Mouse (Mus musculus) left cerebral cortex, adult 18-20 months (tissue): ENCODE results near the gene Ldlrad3. TPM values are rescaled to one million over a fixed set of nuclear protein-coding genes. Genes with fewer than 3 reads are reported as not detected.

Experiments used
- DNase-seq, 2 experiments: peaks; one replicate each; pipeline ENCODE4 v3.0.0; 2021 to 2022; ENCODE audit warnings: low spot score in 2 of 2, mixed read lengths in 1 of 2
- total RNA-seq, 2 experiments: library from RNA; stranded (reverse); gene quantifications; 2 replicates each; pipeline ENCODE4 v1.2.3; 2021

Ldlrad3 gene
- total RNA-seq, 2 experiments from 2014 or later: 7.8 to 8.8 TPM

DNA sequence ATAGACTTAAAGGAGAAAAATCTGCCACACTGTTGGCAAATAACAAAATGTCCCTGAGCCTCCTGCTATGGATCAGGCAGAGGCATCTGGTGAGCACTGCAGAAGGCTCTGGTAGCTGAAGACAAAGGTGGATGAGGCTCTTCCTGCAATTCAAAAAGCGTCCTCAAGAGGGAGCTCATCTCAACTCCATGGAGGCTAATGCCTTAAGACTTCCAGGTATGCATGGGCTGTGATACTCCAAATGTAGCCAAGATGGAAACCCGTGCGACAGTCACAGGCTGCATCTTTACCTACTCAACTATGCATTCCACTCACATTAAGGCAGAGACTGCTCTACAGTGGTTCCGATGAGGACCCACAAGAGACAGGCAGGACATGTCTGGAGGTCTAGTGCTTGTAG, 108.6 kb downstream of the Ldlrad3 start:
- peak; percentile 79 to 88 for DNase-seq

GRCm38 (mm10) chr2:102076237-102076636, 109.9 kb downstream of the Ldlrad3 start:
- no peak for DNase-seq

DNA sequence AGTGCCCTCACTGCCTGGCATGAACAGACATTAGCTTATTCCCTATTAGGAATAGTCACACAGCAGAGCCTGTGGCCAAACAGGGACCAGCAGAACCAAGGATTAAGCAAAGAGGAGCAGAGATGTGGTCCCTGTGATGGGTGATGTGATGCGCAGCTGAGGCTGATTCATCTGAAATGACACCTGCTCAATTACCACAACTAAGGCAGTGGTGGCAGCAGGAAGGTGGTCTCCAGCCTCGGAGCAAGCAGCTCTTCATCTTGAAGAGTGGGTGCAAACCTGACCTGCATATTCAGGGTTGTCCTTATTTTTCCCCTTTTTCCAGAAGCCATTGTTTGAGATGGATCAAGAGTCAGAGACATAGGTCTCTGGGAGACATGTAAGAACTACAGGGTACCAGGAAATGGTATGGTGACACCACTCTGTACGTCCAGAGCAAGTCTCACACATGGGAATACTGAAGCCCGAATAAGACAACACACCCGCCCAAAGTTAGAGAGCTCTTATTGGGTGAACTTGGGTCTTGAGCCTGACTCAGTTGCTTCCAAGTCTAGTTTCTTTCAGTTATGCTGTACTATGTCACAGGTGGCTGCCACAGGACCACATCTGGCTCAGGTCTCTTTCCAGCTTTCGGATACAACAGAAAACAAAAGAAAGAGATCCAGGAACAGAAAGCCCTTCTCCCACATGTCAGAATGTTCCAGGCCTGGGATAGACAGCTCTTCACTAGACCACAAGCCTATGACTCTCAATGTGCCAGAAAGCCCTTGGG, 112.7 kb downstream of the Ldlrad3 start:
- no peak for DNase-seq

- DNase-seq: no peak
These were observed 113.3 kb downstream of the Ldlrad3 start for GRCm38 (mm10) chr2:102072859-102073258.

GRCm38 (mm10) chr2:102071022-102071717, 115.0 kb downstream of the Ldlrad3 start:
- peak; percentile 45 to 57 for DNase-seq

- DNase-seq: no peak
These were observed 121.3 kb downstream of the Ldlrad3 start for GRCm38 (mm10) chr2:102064826-102065441.

- no peak for DNase-seq
These were observed 122.2 kb downstream of the Ldlrad3 start for GRCm38 (mm10) chr2:102063906-102064505.

DNA sequence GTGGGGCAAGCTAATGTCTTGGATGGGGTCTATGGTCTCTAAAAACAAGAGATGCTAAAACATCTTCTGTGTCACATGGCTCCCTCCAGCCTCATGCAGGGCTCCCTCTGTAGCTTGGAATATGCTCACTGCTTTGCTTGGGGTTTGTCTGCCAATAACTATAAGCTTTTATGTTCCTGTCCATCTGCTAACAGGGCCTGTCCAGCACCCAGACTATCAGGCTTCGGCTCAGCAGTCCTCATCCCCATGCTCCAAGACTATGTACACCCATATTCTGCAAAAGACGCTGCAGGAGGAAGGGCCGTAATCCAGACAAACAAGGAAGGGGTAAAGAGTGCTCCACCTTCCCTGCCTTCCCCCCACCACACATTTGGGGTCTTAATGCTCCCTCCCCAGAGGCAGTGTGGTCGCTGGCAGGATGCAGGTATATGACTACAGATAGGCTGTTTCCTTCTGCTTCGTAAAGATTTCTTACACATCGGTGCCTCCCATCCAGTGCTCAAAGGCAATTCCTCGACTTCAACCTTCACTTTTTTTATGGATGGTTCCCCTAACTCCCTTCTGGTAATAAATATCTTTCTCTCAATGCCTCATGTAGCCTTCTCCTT, 123.2 kb downstream of the Ldlrad3 start:
- no peak for DNase-seq

GRCm38 (mm10) chr2:102061921-102062320, 124.3 kb downstream of the Ldlrad3 start:
- DNase-seq: no peak

GRCm38 (mm10) chr2:102057746-102058145, 128.4 kb downstream of the Ldlrad3 start:
- no peak for DNase-seq

- DNase-seq: peak in 1 of 2 experiments; percentile 44
These were observed 129.0 kb downstream of the Ldlrad3 start for GRCm38 (mm10) chr2:102057029-102057685.

DNA sequence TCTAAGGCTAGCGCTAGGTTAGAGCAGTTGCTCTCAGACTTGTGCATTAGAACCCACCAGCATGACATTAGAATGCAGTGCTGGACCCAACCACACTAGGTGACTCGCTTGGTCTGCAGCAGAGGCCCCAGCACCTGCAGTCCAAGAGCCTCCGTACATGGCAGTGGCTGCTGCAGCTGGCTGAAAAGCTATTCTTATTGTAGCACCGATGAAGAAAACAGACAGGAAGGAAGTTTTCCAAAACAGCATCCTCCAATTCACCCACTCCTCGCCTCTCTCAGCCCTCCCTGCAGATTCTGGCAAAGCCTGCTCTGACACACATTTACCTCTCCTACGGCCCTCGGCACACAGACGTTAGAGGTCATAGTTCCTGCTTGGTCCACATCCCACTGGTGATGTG, 130.0 kb downstream of the Ldlrad3 start:
- DNase-seq: no peak

- DNase-seq: peak; percentile 66 to 75
These were observed 133.1 kb downstream of the Ldlrad3 start for GRCm38 (mm10) chr2:102052951-102053660.

- DNase-seq: peak; percentile 49 to 60
These were observed 133.8 kb downstream of the Ldlrad3 start for GRCm38 (mm10) chr2:102052353-102052752.

DNA sequence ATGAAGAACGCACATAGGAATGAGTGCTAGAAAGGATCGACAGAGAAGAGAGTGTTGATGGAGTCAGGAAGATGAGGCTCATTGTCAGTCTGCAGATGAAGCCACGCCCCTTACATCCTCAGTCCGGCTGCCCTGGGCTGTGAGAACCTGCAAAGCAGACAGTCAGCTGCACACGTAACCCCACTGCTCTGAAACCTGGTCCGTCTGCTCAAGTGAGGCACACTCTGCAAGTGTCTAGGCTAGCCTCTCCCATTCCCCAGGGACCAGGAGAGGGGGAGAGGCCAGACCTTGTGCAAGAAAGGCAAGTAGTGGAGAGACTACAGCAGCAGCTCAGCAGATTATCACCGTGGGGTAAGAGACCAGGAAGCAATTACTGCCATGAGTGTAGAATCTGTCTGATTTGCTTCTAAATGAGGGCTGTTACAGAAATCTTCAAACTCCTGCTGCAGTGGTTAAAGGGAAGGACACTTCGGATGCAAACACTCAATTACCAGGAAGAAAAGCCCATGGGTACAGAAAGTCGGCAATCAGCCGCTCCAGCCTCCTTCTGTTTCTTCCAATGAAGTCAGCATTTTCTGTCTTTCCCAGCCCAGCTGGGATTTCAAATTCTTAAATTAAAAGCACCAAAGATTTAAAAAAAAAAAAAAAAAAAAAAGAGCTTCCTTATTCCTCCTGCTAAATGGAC, 136.2 kb downstream of the Ldlrad3 start:
- DNase-seq: peak in 1 of 2 experiments; percentile 7

DNA sequence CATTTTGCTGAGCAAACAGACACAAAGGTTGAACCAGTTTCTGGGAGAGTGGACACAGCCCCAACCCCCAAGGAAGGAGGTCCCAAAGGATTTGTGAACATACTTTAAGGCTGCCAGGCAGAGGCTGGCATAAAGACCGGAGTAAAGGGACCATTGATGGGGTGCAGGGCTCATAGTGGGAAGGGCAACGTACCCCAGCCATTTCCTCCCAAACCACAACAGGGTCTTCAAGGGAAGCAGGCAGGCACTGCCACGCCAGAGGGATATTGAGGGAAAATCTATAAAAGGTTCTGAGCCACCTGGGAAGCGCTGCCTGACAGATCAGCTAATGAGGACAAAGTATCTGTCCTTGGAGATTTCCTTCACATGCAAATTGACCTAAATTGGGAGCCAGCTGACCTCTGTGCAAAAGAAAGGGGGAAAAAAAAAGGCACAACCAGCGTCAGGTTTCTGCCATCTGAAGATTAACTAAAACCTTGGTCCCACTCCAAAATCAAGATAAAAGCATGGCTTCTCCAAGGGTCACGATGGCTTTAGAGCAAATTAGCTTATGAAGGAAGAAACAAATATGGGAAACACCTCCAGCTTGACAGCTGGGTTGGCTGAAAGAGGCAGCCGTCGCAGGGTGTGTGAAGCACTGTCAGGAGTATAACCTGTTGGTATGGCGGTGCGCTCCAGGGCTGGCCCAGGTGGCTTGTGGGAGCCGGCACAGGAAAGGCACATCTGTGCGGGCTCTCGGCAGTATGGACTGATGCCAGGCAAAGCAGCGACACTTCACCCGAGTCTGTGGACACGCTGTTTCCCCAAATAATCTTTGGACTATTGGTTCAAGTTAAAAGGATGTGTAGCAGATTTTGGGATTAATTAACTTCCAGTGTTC, 137.6 kb downstream of the Ldlrad3 start:
- DNase-seq: no peak

- DNase-seq: no peak
These were observed 139.7 kb downstream of the Ldlrad3 start for GRCm38 (mm10) chr2:102046481-102046880.

- DNase-seq: no peak
These were observed 145.7 kb downstream of the Ldlrad3 start for GRCm38 (mm10) chr2:102040456-102040855.
